Mouse (Mus musculus): ENCODE results near the gene Pcyt1a.
"Not testable (repeated sequence)": the region's sequence is repeated elsewhere in the genome, so short reads cannot be mapped to it uniquely, and the experiment has no call there.

The Pcyt1a gene

GRCm38 (mm10) chr16:32472276-32473015 lies 41.7 kb downstream of the Pcyt1a start:
- no peak for DNase-seq (ENCODE audit: low read depth)

- no peak for DNase-seq (ENCODE audit: low read depth)
Observed at GRCm38 (mm10) chr16:32477315-32477714, 46.6 kb downstream of the Pcyt1a start.

GRCm38 (mm10) chr16:32479415-32479814 lies 48.7 kb downstream of the Pcyt1a start:
- no peak for DNase-seq (ENCODE audit: low read depth)

- no peak for DNase-seq (ENCODE audit: low read depth)
Observed at GRCm38 (mm10) chr16:32484431-32484871, 53.7 kb downstream of the Pcyt1a start.

GRCm38 (mm10) chr16:32485209-32485608 lies 54.5 kb downstream of the Pcyt1a start:
- DNase-seq (ENCODE audit: low read depth), result no peak

- DNase-seq (ENCODE audit: low read depth), result no peak
Observed at GRCm38 (mm10) chr16:32486046-32486445, 55.3 kb downstream of the Pcyt1a start.

GRCm38 (mm10) chr16:32487234-32488111 lies 56.8 kb downstream of the Pcyt1a start, which contains the start of gene Slc51a:
Slc51a (minus strand) TSS chr16:32487879.
- no peak for DNase-seq (ENCODE audit: low read depth)

- DNase-seq (ENCODE audit: low read depth), result no peak
Observed at GRCm38 (mm10) chr16:32488939-32489338, 58.2 kb downstream of the Pcyt1a start.

GRCm38 (mm10) chr16:32494371-32494770 lies 63.6 kb downstream of the Pcyt1a start:
- DNase-seq (ENCODE audit: low read depth), result not testable (repeated sequence)

GRCm38 (mm10) chr16:32495965-32496364 lies 65.2 kb downstream of the Pcyt1a start, which contains the start of gene Zdhhc19:
Zdhhc19 (plus strand) TSS chr16:32496265.
- no peak for DNase-seq (ENCODE audit: low read depth)

- DNase-seq (ENCODE audit: low read depth), result no peak
Observed at GRCm38 (mm10) chr16:32498996-32499395, 68.3 kb downstream of the Pcyt1a start.

- DNase-seq (ENCODE audit: low read depth), result peak; percentile 79
Observed at GRCm38 (mm10) chr16:32499430-32500037, 68.8 kb downstream of the Pcyt1a start.

GRCm38 (mm10) chr16:32501459-32501858 lies 70.7 kb downstream of the Pcyt1a start:
- DNase-seq (ENCODE audit: low read depth), result no peak

GRCm38 (mm10) chr16:32502621-32503335 lies 72.1 kb downstream of the Pcyt1a start:
- peak; percentile 62 for DNase-seq (ENCODE audit: low read depth)

GRCm38 (mm10) chr16:32503633-32504032 lies 72.9 kb downstream of the Pcyt1a start:
- no peak for DNase-seq (ENCODE audit: low read depth)

GRCm38 (mm10) chr16:32506298-32506697 lies 75.6 kb downstream of the Pcyt1a start:
- DNase-seq (ENCODE audit: low read depth), result no peak

- no peak for DNase-seq (ENCODE audit: low read depth)
Observed at GRCm38 (mm10) chr16:32506868-32507267, 76.1 kb downstream of the Pcyt1a start.

GRCm38 (mm10) chr16:32507407-32507806 lies 76.7 kb downstream of the Pcyt1a start:
- peak; percentile 72 for DNase-seq (ENCODE audit: low read depth)

- DNase-seq (ENCODE audit: low read depth), result no peak
Observed at GRCm38 (mm10) chr16:32508035-32508434, 77.3 kb downstream of the Pcyt1a start.

GRCm38 (mm10) chr16:32508506-32509065 lies 77.9 kb downstream of the Pcyt1a start:
- DNase-seq (ENCODE audit: low read depth), result no peak
